Mouse (Mus musculus): ENCODE measurements around the gene Cyp2f2. TPM values are rescaled to one million over a fixed set of nuclear protein-coding genes. Genes with fewer than 3 reads are reported as not detected.

Cyp2f2 gene
- polyA plus RNA-seq, 1 experiment from 2014 or later, result not detected

DNA sequence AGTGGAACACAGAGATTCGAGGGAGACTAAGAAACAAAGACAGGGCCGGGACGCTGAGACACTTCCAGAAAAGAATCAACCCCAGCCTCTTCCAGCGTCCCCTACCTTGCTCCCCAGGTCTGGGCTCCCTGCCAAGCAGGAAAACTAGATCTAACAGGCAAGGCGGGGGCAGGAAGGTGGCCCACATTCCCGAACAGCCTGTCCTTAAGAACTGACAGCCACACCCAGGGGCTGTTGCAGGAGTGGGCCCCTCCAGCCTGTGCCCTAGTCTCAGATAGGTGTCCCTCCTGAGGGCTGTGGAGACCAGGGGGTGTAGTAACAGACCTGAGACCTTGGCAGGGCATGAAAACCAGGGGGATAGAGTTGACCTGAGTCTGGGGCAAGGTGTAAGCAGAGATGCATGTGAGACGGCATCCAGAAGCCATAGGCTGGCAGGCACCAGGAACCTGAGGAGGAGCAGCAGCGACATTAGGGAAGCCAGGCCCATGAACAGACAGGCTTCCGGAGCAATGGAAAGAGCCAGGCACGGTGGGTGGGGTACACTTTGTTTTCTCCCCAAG is 33.6 kb downstream of the Cyp2f2 start, which contains the start of gene Cyp2t4:
TSS of gene Cyp2t4 (plus strand) at position 510 of the 560 bp plus-strand sequence.
- WGBS, result 71% methylated on average over 10 of the region's 10 CpGs
- no peak for ATAC-seq (ENCODE audit: insufficient number of reproducible peaks, insufficient read depth, low FRiP score, low TSS enrichment, low read depth)
- peaks cover 16% of the 10 kb centered on the region for H3K36me3 ChIP-seq
- H3K4me1 ChIP-seq (replicated peaks), result 0 out of 2 replicates have a peak, but pooled peaks cover 3% of the 10 kb centered on the region
- H3K27me3 ChIP-seq, result no peaks in the 10 kb centered on the region
- no peak within 1 kb of the TSS for H3K4me3 ChIP-seq (replicated peaks)
- H3K9ac ChIP-seq (replicated peaks), result no peak within 1 kb of the TSS
- H3K9me3 ChIP-seq, result no peaks in the 10 kb centered on the region
- no peak within 1 kb of the TSS for H3K27ac ChIP-seq
- no peak within 1 kb of the TSS for H3K4me2 ChIP-seq

DNA sequence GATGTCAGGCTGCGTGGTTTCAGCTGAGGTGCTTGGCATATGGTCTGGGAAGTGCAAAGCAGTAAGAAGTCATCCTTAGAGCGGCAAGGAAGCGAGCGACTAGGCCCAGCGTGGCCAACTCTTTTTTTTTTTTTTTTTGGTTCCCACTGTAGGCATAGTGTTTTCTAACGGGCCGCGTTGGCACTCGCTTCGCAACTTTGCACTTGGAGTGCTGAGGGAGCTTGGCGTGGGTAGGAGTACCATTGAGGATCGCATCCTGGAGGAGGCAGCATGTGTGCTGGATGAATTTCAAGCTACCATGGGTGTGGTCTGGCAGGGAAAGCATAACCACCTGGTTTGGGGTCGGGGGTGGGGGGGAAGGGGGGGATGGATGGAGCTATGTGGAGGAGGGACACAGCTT is 36.3 kb downstream of the Cyp2f2 start:
- 81% methylated on average over 13 of the region's 13 CpGs for WGBS
- H3K36me3 ChIP-seq, result peaks cover 40% of the 10 kb centered on the region
- H3K4me2 ChIP-seq, result no peak overlapping the region
- H3K4me3 ChIP-seq (replicated peaks), result no peak overlapping the region
- H3K27ac ChIP-seq, result no peak overlapping the region
- H3K9ac ChIP-seq (replicated peaks), result no peak overlapping the region
- no peaks in the 10 kb centered on the region for H3K27me3 ChIP-seq
- no peak for ATAC-seq (ENCODE audit: insufficient number of reproducible peaks, insufficient read depth, low FRiP score, low TSS enrichment, low read depth)
- no peaks in the 10 kb centered on the region for H3K9me3 ChIP-seq
- H3K4me1 ChIP-seq (replicated peaks), result peaks cover 9% of the 10 kb centered on the region; the same call in 1 of the 2 replicates

DNA sequence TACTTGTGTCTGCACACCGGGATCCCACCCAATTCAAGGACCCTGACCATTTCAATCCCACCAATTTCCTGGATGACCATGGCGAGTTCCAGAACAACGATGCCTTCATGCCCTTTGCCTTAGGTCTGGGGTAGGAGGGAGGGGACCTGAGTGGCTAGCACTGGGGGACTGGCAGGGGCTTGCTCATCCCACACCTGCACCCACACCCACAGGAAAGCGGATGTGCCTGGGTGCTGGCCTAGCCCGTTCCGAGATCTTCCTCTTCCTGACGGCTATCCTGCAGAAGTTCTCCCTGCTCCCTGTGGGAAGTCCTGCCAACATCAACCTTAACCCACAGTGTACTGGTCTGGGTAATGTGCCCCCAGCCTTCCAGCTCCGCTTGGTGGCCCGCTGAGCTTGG is 38.5 kb downstream of the Cyp2f2 start:
- H3K36me3 ChIP-seq, result peaks cover 62% of the 10 kb centered on the region
- no peaks in the 10 kb centered on the region for H3K9me3 ChIP-seq
- ATAC-seq (ENCODE audit: insufficient number of reproducible peaks, insufficient read depth, low FRiP score, low TSS enrichment, low read depth), result no peak
- no peaks in the 10 kb centered on the region for H3K27me3 ChIP-seq
- peaks cover 20% of the 10 kb centered on the region for H3K4me1 ChIP-seq (replicated peaks)
- H3K9ac ChIP-seq (replicated peaks), result no peak overlapping the region
- no peak overlapping the region for H3K4me3 ChIP-seq (replicated peaks)
- WGBS, result 95% methylated on average over 9 of the region's 9 CpGs
- no peak overlapping the region for H3K4me2 ChIP-seq
- no peak overlapping the region for H3K27ac ChIP-seq

DNA sequence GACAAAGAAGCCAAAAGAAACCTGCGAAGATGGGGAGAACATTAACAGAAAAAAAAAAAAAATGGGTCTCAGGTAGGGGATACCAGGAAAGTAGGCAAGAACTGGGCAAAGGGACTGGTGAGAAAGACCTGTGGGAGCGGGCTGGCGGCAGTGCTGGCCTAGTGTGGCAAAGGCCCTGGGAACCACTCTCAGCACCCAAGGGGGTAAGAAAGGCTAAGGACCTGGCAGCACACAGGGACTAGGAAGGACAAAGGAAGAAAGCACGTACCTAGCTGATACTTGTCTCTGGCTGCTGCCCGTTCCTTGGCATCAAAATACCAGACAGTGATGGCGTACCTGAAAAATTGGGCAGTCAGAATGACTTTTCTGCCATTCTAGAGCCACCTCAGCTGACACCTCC is 39.5 kb downstream of the Cyp2f2 start:
- Histone ChIP-seq H3K4me2 (no peak overlapping the region), H3K9me3 (no peaks in the 10 kb centered on the region), H3K27me3 (no peaks in the 10 kb centered on the region), H3K27ac (no peak overlapping the region), H3K9ac (replicated peaks) (no peak overlapping the region), H3K36me3 (peaks cover 72% of the 10 kb centered on the region), H3K4me3 (replicated peaks) (no peak overlapping the region), H3K4me1 (replicated peaks) (peaks cover 29% of the 10 kb centered on the region)
- ATAC-seq (ENCODE audit: insufficient number of reproducible peaks, insufficient read depth, low FRiP score, low TSS enrichment, low read depth), result no peak
- WGBS, result 95% methylated on average over 6 of the region's 6 CpGs

DNA sequence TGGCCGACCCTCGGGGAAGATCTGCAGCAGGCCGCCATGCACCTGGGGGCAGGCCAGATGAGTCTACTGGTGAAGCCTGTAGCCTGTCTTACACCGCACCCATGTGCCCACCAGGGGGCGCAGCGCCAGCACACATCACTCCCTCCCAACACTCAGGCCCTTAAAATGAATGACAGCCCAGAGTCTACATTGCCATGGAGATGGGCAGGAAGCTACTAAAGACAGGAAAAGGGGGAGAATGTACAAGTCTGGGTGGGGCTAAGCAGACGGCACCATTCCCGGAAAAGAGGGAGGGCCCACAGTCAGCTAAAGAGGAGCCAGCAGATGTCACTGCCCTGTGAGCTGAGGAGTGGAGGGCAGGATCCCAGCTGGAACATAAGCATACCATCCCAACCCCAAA is 40.2 kb downstream of the Cyp2f2 start:
- no peaks in the 10 kb centered on the region for H3K27me3 ChIP-seq
- peaks cover 36% of the 10 kb centered on the region for H3K4me1 ChIP-seq (replicated peaks)
- no peak overlapping the region for H3K9ac ChIP-seq (replicated peaks)
- 21% methylated on average over 8 of the region's 8 CpGs for WGBS
- peaks cover 79% of the 10 kb centered on the region for H3K36me3 ChIP-seq
- H3K4me2 ChIP-seq, result no peak overlapping the region
- no peak overlapping the region for H3K27ac ChIP-seq
- ATAC-seq (ENCODE audit: insufficient number of reproducible peaks, insufficient read depth, low FRiP score, low TSS enrichment, low read depth), result peak; percentile 80
- no peak overlapping the region for H3K4me3 ChIP-seq (replicated peaks)
- H3K9me3 ChIP-seq, result no peaks in the 10 kb centered on the region

DNA sequence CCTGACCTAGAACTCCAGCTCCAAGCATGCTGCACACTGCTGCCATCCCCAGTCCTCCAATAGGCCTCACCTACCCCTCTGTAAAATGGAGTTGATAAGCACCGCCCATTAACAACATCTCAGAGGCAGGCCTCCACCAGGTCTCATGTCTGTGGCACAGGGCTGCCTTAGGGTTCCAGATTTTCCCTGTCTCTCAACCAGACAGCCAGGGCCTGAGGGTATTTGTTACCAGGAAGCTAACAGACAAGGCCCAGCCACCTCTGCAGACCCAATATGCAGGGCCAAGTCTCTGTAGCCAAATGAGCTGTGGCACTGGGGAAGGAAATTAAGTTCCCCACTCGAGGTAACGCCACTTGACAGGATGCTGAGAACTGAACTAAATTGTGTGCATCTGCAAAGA is 41.2 kb downstream of the Cyp2f2 start:
- Histone ChIP-seq H3K4me3 (replicated peaks) (no peak overlapping the region), H3K36me3 (peaks cover 84% of the 10 kb centered on the region), H3K9ac (replicated peaks) (no peak overlapping the region; the same call in 1 of the 2 replicates), H3K27ac (no peak overlapping the region), H3K27me3 (no peaks in the 10 kb centered on the region), H3K9me3 (no peaks in the 10 kb centered on the region), H3K4me2 (no peak overlapping the region), H3K4me1 (replicated peaks) (peaks cover 44% of the 10 kb centered on the region)
- WGBS, result 84% methylated on average over 3 of the region's 3 CpGs
- no peak for ATAC-seq (ENCODE audit: insufficient number of reproducible peaks, insufficient read depth, low FRiP score, low TSS enrichment, low read depth)

DNA sequence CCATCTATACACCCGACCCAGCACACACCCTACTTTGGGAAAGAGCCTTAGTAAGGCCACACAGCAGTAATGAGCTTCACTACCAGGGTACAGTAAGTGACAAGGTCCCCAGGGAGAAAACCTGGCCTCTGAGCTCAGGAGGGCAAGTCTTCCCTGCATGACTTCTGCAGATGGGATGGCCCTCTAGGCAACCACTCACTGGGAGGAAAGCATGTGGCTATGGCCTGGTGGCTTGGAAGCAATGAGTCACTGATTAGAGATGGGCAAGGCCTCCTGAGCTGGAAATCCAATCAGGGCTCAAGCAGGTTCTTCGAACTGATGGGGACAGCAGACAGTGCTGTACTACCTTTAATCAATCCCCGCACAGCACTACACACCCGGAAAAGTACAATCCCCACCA is 42.0 kb downstream of the Cyp2f2 start:
- Histone ChIP-seq H3K9me3 (no peaks in the 10 kb centered on the region), H3K9ac (replicated peaks) (no peak overlapping the region), H3K27me3 (no peaks in the 10 kb centered on the region), H3K4me2 (no peak overlapping the region), H3K27ac (no peak overlapping the region; the same call in 1 of the 2 replicates), H3K4me1 (replicated peaks) (peaks cover 44% of the 10 kb centered on the region), H3K36me3 (peaks cover 82% of the 10 kb centered on the region), H3K4me3 (replicated peaks) (no peak overlapping the region)
- WGBS, result 91% methylated on average over 4 of the region's 4 CpGs
- no peak for ATAC-seq (ENCODE audit: insufficient number of reproducible peaks, insufficient read depth, low FRiP score, low TSS enrichment, low read depth)

DNA sequence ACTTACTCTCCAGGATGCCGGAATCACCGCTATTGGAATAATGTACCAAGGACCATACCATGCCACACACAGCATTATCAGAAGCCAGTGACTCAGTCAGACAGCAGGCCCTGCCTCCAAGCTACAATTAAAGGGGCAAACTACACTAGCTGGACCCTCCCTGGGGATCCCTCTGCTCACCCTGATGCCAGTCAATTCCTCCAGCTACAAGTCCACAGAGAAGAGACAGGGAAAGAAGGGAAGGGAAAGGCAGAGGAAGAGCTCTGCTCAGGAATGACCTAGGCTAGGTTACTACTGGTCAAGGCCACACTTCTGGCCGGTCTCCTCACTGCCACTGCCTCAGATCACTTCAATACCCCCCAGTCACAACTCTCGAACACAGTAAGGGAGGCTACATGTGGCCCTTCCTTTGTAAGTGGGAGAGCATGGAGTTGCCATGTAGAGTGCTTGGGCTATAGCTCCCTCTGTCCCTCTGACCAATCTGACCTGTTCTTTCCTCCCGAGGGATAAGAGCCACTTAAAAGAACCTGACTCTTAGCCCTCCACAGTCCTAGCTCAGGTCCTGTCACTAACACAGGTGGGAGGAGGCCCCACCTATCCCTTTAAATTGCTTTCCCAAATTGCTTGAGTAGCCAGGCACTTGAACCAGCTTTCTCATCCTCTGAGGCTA is 43.2 kb downstream of the Cyp2f2 start:
- no peaks in the 10 kb centered on the region for H3K9me3 ChIP-seq
- 84% methylated on average over 5 of the region's 5 CpGs for WGBS
- no peak overlapping the region for H3K4me3 ChIP-seq (replicated peaks)
- H3K27me3 ChIP-seq, result no peaks in the 10 kb centered on the region
- H3K36me3 ChIP-seq, result peaks cover 72% of the 10 kb centered on the region
- H3K4me2 ChIP-seq, result peak overlapping the region; percentile 84
- H3K27ac ChIP-seq, result no peak overlapping the region
- peak overlapping the region; percentile 5 for H3K9ac ChIP-seq (replicated peaks)
- peaks cover 52% of the 10 kb centered on the region for H3K4me1 ChIP-seq (replicated peaks)
- ATAC-seq (ENCODE audit: insufficient number of reproducible peaks, insufficient read depth, low FRiP score, low TSS enrichment, low read depth), result no peak

DNA sequence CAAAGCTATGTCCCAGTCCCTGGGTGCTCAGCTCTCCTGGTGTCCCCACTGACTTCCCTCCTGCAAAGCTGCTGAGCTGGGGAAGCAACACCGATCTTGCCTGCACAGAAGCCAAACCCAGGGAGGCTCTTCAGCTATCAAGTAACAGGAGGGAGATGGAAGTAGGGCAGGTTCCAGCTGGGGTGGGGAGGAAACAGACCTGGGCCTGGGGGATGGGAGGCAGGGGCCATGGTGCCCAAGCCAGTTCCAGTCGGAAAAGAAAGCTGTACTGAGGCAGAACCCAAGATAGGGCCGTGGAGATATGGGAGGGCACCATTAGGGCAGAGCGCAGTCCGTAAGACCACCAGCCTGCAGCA is 43.7 kb downstream of the Cyp2f2 start:
- Histone ChIP-seq H3K27me3 (no peaks in the 10 kb centered on the region), H3K36me3 (peaks cover 67% of the 10 kb centered on the region), H3K9me3 (no peaks in the 10 kb centered on the region), H3K27ac (no peak overlapping the region), H3K4me1 (replicated peaks) (peaks cover 53% of the 10 kb centered on the region), H3K4me2 (peak overlapping the region; percentile 84), H3K4me3 (replicated peaks) (no peak overlapping the region; the same call in 1 of the 2 replicates), H3K9ac (replicated peaks) (peak overlapping the region; percentile 5)
- WGBS, result 91% methylated on average over 5 of the region's 5 CpGs
- no peak for ATAC-seq (ENCODE audit: insufficient number of reproducible peaks, insufficient read depth, low FRiP score, low TSS enrichment, low read depth)

DNA sequence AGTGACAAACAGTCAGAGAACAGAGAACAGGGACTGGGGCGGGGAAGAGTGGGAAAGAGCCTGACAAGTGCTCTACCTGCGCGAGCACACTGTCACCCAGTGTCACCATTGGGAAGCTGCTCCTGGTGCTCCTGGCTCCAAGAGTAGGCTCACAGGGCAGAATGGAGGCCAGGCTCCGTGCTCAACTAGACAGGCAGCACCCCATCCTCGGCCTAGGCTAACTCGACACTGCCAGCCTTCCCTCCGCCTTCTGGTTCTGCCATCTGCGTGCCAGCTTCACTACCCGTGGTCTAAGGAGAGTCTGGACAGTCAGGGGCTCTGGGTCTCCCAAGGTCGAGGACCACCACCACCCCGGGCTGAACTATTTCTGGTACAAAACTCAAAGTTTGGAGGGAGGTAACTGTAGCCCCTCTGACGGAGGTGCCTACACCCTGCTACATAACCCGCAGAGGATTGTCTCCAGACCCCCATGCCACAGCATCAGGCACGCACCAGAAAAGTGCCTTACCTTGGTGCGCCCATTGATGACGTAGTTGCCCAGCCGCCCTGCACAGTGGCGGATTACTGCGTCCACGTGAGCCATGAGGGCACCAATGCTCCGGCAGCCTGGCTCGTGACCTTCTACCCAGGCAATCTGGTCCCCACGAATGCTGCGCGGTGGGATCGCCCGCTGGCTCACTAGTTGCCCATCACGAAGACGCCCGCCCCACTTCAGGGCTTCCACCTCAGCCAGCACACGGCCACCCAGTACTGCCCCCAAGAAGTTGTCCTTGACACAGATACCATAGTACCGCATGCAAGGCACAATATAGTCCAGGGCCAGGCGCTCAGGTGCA is 44.6 kb downstream of the Cyp2f2 start:
- Histone ChIP-seq H3K27ac (no peak overlapping the region), H3K27me3 (no peaks in the 10 kb centered on the region), H3K36me3 (peaks cover 58% of the 10 kb centered on the region), H3K4me3 (replicated peaks) (peak overlapping the region; percentile 72), H3K4me2 (peak overlapping the region; percentile 84), H3K9me3 (no peaks in the 10 kb centered on the region), H3K9ac (replicated peaks) (peak overlapping the region; percentile 83; the same call in 1 of the 2 replicates), H3K4me1 (replicated peaks) (peaks cover 53% of the 10 kb centered on the region)
- 82% methylated on average over 33 of the region's 33 CpGs for WGBS
- no peak for ATAC-seq (ENCODE audit: insufficient number of reproducible peaks, insufficient read depth, low FRiP score, low TSS enrichment, low read depth)

DNA sequence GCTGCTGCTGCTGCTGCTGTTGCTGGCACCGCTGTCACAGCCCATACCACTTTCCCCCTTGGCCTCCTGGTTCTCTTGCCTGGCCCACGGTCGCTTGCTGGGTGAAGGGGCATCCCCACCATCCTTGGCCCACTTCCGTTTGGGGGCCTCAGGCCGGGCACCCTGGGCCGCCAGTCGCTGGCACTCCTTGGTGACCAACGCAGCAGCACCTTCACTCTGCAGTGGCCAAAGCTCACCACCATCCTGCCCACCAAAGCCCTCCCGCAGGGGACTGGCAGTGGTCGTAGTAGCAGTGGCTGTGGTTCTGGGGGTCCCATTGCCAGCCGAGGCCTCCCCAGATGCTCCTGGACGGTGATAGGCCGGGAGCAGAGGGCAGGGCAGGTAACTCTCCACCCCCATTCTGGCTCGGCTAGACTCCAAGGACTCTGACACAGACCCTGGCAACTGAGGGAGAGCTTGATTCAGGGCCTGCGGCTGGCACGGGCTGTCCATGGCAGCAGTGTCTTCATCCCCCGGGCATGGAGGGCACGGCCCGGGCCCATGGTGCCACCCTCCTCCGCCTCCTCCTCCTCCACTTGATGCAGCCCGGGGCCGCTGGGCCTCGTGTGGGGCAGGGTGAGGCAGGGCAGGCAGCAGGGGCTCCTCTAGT is 45.4 kb downstream of the Cyp2f2 start:
- peak overlapping the region; percentile 83 for H3K9ac ChIP-seq (replicated peaks)
- H3K9me3 ChIP-seq, result no peaks in the 10 kb centered on the region
- no peak overlapping the region for H3K27ac ChIP-seq
- no peaks in the 10 kb centered on the region for H3K27me3 ChIP-seq
- peaks cover 53% of the 10 kb centered on the region for H3K36me3 ChIP-seq
- H3K4me1 ChIP-seq (replicated peaks), result peaks cover 50% of the 10 kb centered on the region
- WGBS, result 77% methylated on average over 23 of the region's 23 CpGs
- peak overlapping the region; percentile 72 for H3K4me3 ChIP-seq (replicated peaks)
- no peak for ATAC-seq (ENCODE audit: insufficient number of reproducible peaks, insufficient read depth, low FRiP score, low TSS enrichment, low read depth)
- peak overlapping the region; percentile 84 for H3K4me2 ChIP-seq
